Mouse (Mus musculus) ES-Bruce4 (cell line): Measurements from ENCODE around the gene Gpc2. TPM values are rescaled to one million over a fixed set of nuclear protein-coding genes. Genes with fewer than 3 reads are reported as not detected.

Experiments
- H3K27ac ChIP-seq: 2 replicates; pipeline ENCODE4 v1.5.1; 2012; ENCODE audit warnings: low read length, inconsistent platforms; ENCODE audit not compliant: insufficient read depth
- H3K27me3 ChIP-seq: 2 replicates; pipeline ENCODE4 v1.6.1; 2012; ENCODE audit warnings: mild to moderate bottlenecking, low read length, inconsistent platforms; ENCODE audit not compliant: control insufficient read depth, poor library complexity, insufficient read depth, severe bottlenecking
- H3K36me3 ChIP-seq: 2 replicates; pipeline ENCODE4 v1.6.1; 2012; ENCODE audit warnings: inconsistent platforms, mild to moderate bottlenecking, low read length, moderate library complexity; ENCODE audit not compliant: control insufficient read depth, poor library complexity, insufficient read depth, severe bottlenecking
- H3K4me1 ChIP-seq: one replicate; pipeline ENCODE4 v1.8.1; 2011; ENCODE audit warnings: low read length; ENCODE audit not compliant: control insufficient read depth, insufficient read depth
- H3K4me3 ChIP-seq: 2 replicates; pipeline ENCODE4 v1.5.1; 2011; ENCODE audit warnings: low read depth, mild to moderate bottlenecking, low read length
- H3K9ac ChIP-seq: 2 replicates; pipeline ENCODE4 v1.6.1; 2012; ENCODE audit warnings: low read depth, mild to moderate bottlenecking, inconsistent platforms; ENCODE audit not compliant: poor library complexity, severe bottlenecking
- H3K9me3 ChIP-seq: replicated peaks from 2 replicates; pipeline ENCODE4 v1.6.1; 2012; ENCODE audit warnings: mild to moderate bottlenecking, low read length, inconsistent platforms; ENCODE audit not compliant: control insufficient read depth, poor library complexity, insufficient read depth, severe bottlenecking
- CTCF ChIP-seq: IDR thresholded peaks from one replicate; pipeline ENCODE4 v1.8.1; 2011; ENCODE audit warnings: low read depth, low read length
- EP300 ChIP-seq: IDR thresholded peaks from 2 replicates; pipeline ENCODE4 v1.6.1; 2011; ENCODE audit warnings: low read depth, low read length; ENCODE audit not compliant: insufficient read depth
- POLR2A ChIP-seq: IDR thresholded peaks from one replicate; pipeline ENCODE4 v1.8.1; 2011; ENCODE audit warnings: low read length; ENCODE audit not compliant: insufficient read depth
- polyA plus RNA-seq: library from polyadenylated mRNA; stranded (reverse); fragments of >200 nt; gene quantifications from 2 replicates; pipeline ENCODE4 v1.2.4, GENCODE M21; 2011; ENCODE audit warnings: low read depth; ENCODE audit not compliant: missing spikeins, insufficient read depth, insufficient read length

Gene Gpc2
- 14.6 and 15.4 TPM in 2 replicates for polyA plus RNA-seq

GRCm38 (mm10) chr5:138279585-138280424 is at the start of gene Gpc2, which contains the start of the genes Gm43720 and Stag3:
Gene Gpc2, minus strand, starts transcription at chr5:138280005.
Gene Gm43720, minus strand, starts transcription at chr5:138279958.
Gene Stag3, plus strand, starts transcription at chr5:138280240.
- H3K27ac ChIP-seq, result no peak within 1 kb of the TSS
- H3K36me3 ChIP-seq, result no peaks in the 10 kb centered on the region

GRCm38 (mm10) chr5:138312795-138313194 is 33.0 kb upstream of the Gpc2 start:
- Histone ChIP-seq H3K4me1 (no peaks in the 10 kb centered on the region), H3K27me3 (no peaks in the 10 kb centered on the region), H3K9ac (no peak overlapping the region), H3K4me3 (no peak overlapping the region), H3K9me3 (no peaks in the 10 kb centered on the region), H3K27ac (no peak overlapping the region), H3K36me3 (peaks cover 3% of the 10 kb centered on the region)
- TF ChIP-seq POLR2A (no peak), EP300 (no peak), CTCF (no peak)

More at GRCm38 (mm10) chr5:138279585-138280424, at the start of gene Gpc2, which contains the start of the genes Gm43720 and Stag3:
- no peaks in the 10 kb centered on the region for H3K4me1 ChIP-seq
- peak; percentile 80 for TF ChIP-seq EP300
- TF ChIP-seq POLR2A, result no peak
- H3K27me3 ChIP-seq, result peaks cover 3% of the 10 kb centered on the region
- no peaks in the 10 kb centered on the region for H3K9me3 ChIP-seq
- H3K4me3 ChIP-seq, result peak within 1 kb of the TSS; percentile 77
- peak within 1 kb of the TSS; percentile 55 for H3K9ac ChIP-seq

- no peak for TF ChIP-seq CTCF
- no peak for TF ChIP-seq EP300
- peaks cover 2% of the 10 kb centered on the region for H3K36me3 ChIP-seq
- H3K9me3 ChIP-seq, result no peaks in the 10 kb centered on the region
- no peak overlapping the region for H3K4me3 ChIP-seq
- H3K27ac ChIP-seq, result no peak overlapping the region
- H3K9ac ChIP-seq, result no peak overlapping the region
- H3K27me3 ChIP-seq, result no peaks in the 10 kb centered on the region
- no peaks in the 10 kb centered on the region for H3K4me1 ChIP-seq
Observed at GRCm38 (mm10) chr5:138299613-138300012, 19.8 kb upstream of the Gpc2 start.

- H3K27me3 ChIP-seq, result no peaks in the 10 kb centered on the region
- no peak for TF ChIP-seq CTCF
- no peak for TF ChIP-seq POLR2A
- no peak for TF ChIP-seq EP300
- peaks cover 6% of the 10 kb centered on the region; the same call in 1 of the 2 replicates for H3K36me3 ChIP-seq
Observed at GRCm38 (mm10) chr5:138294158-138294557, 14.4 kb upstream of the Gpc2 start.

GRCm38 (mm10) chr5:138291638-138292037 is 11.8 kb upstream of the Gpc2 start:
- TF ChIP-seq EP300, result no peak
- TF ChIP-seq POLR2A, result no peak
- no peak for TF ChIP-seq CTCF
- no peaks in the 10 kb centered on the region for H3K27me3 ChIP-seq
- H3K27ac ChIP-seq, result no peak overlapping the region
- peaks cover 6% of the 10 kb centered on the region; the same call in 1 of the 2 replicates for H3K36me3 ChIP-seq
- no peaks in the 10 kb centered on the region for H3K4me1 ChIP-seq
- H3K9ac ChIP-seq, result no peak overlapping the region
- no peaks in the 10 kb centered on the region for H3K9me3 ChIP-seq
- no peak overlapping the region for H3K4me3 ChIP-seq

More at GRCm38 (mm10) chr5:138294158-138294557, 14.4 kb upstream of the Gpc2 start:
- Histone ChIP-seq H3K4me1 (no peaks in the 10 kb centered on the region), H3K27ac (no peak overlapping the region), H3K9me3 (no peaks in the 10 kb centered on the region), H3K9ac (no peak overlapping the region), H3K4me3 (no peak overlapping the region)

- Histone ChIP-seq H3K36me3 (peaks cover 6% of the 10 kb centered on the region; the same call in 1 of the 2 replicates), H3K27me3 (no peaks in the 10 kb centered on the region), H3K9me3 (no peaks in the 10 kb centered on the region), H3K4me1 (no peaks in the 10 kb centered on the region), H3K27ac (no peak overlapping the region), H3K4me3 (no peak overlapping the region), H3K9ac (no peak overlapping the region)
- TF ChIP-seq EP300 (no peak), POLR2A (no peak), CTCF (no peak)
Observed at GRCm38 (mm10) chr5:138287861-138288260, 8.1 kb upstream of the Gpc2 start.
